Mouse (Mus musculus): ENCODE measurements around the gene Plcb3.

Plcb3 gene

GRCm38 (mm10) chr19:6975537-6976521 lies at the start of gene Plcb3:
TSS of gene Plcb3 (minus strand) at chr19:6976470.
- DNase-seq (ENCODE audit: extremely low spot score, low read depth, low spot score): no peak

GRCm38 (mm10) chr19:7020224-7020641 lies 44.0 kb upstream of the Plcb3 start:
- DNase-seq (ENCODE audit: extremely low spot score, low read depth, low spot score): no peak

GRCm38 (mm10) chr19:7019191-7019590 lies 42.9 kb upstream of the Plcb3 start, which contains the start of gene Fermt3:
TSS of gene Fermt3 (minus strand) at chr19:7019469.
- no peak for DNase-seq (ENCODE audit: extremely low spot score, low read depth, low spot score)

- no peak for DNase-seq (ENCODE audit: extremely low spot score, low read depth, low spot score)
Observed at GRCm38 (mm10) chr19:7018546-7018945, 42.3 kb upstream of the Plcb3 start.

- no peak for DNase-seq (ENCODE audit: extremely low spot score, low read depth, low spot score)
Observed at GRCm38 (mm10) chr19:7017541-7018457, 41.5 kb upstream of the Plcb3 start.

GRCm38 (mm10) chr19:7014481-7015135 lies 38.3 kb upstream of the Plcb3 start:
- no peak for DNase-seq (ENCODE audit: extremely low spot score, low read depth, low spot score)

GRCm38 (mm10) chr19:7013984-7014383 lies 37.7 kb upstream of the Plcb3 start:
- DNase-seq (ENCODE audit: extremely low spot score, low read depth, low spot score): no peak

- no peak for DNase-seq (ENCODE audit: extremely low spot score, low read depth, low spot score)
Observed at GRCm38 (mm10) chr19:7012426-7012825, 36.2 kb upstream of the Plcb3 start.

- DNase-seq (ENCODE audit: extremely low spot score, low read depth, low spot score): no peak
Observed at GRCm38 (mm10) chr19:7006892-7007593, 30.8 kb upstream of the Plcb3 start.

GRCm38 (mm10) chr19:6999360-7000063 lies 23.2 kb upstream of the Plcb3 start:
- DNase-seq (ENCODE audit: extremely low spot score, low read depth, low spot score): no peak

GRCm38 (mm10) chr19:6997721-6998290 lies 21.5 kb upstream of the Plcb3 start:
- DNase-seq (ENCODE audit: extremely low spot score, low read depth, low spot score): no peak

GRCm38 (mm10) chr19:6996006-6996405 lies 19.7 kb upstream of the Plcb3 start, which contains the start of the genes Nudt22 and Trpt1:
TSS of gene Nudt22 (minus strand) at chr19:6996117.
TSS of gene Trpt1 (plus strand) at chr19:6996131.
- DNase-seq (ENCODE audit: extremely low spot score, low read depth, low spot score): no peak

- no peak for DNase-seq (ENCODE audit: extremely low spot score, low read depth, low spot score)
Observed at GRCm38 (mm10) chr19:6995255-6995991, 19.2 kb upstream of the Plcb3 start.

- no peak for DNase-seq (ENCODE audit: extremely low spot score, low read depth, low spot score)
Observed at GRCm38 (mm10) chr19:6994489-6994888, 18.2 kb upstream of the Plcb3 start.

- no peak for DNase-seq (ENCODE audit: extremely low spot score, low read depth, low spot score)
Observed at GRCm38 (mm10) chr19:6994002-6994401, 17.7 kb upstream of the Plcb3 start.

- no peak for DNase-seq (ENCODE audit: extremely low spot score, low read depth, low spot score)
Observed at GRCm38 (mm10) chr19:6993011-6993770, 16.9 kb upstream of the Plcb3 start.

- DNase-seq (ENCODE audit: extremely low spot score, low read depth, low spot score): peak; percentile 86
Observed at GRCm38 (mm10) chr19:6992011-6992858, 16.0 kb upstream of the Plcb3 start, which contains the start of gene Dnajc4. TSS of gene Dnajc4 (minus strand) at chr19:6992572.
